Mouse (Mus musculus): ENCODE data around the gene Dclre1a.
"Not testable (repeated sequence)": the region's sequence is repeated elsewhere in the genome, so short reads cannot be mapped to it uniquely, and the experiment has no call there.

Dclre1a gene

DNA sequence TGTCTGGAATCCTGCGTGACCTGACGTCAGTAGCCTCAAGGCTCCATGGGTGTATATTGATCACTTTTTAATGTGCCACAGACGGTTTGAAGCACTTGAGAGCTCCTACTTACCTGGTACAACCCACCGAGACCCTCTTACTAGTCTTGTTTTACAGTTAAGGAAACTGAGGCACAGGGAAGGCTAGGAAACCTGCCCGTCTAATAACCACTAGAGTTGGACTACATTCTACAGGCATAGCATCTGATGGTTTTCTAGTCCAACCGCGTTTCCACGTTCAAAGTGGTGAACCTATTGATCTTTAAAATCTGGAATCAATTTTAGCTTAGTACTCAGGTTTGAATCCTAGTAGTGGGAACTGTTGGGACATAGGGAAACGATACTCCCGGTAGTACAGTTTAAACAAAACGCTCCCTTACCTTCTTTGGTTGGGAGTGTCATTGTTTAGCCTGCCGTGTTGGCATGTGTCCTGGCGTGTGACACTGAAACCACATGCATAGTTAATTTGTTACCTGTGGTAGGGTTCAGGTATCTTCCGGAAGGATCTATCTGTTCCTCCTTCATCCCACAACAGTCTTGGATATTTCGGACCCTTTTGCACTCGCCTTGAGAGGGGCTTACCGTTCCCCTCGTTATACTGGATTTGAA, 1.1 kb upstream of the Dclre1a start:
- in situ Hi-C loops (cut with MboI, MseI), result no loop called here

DNA sequence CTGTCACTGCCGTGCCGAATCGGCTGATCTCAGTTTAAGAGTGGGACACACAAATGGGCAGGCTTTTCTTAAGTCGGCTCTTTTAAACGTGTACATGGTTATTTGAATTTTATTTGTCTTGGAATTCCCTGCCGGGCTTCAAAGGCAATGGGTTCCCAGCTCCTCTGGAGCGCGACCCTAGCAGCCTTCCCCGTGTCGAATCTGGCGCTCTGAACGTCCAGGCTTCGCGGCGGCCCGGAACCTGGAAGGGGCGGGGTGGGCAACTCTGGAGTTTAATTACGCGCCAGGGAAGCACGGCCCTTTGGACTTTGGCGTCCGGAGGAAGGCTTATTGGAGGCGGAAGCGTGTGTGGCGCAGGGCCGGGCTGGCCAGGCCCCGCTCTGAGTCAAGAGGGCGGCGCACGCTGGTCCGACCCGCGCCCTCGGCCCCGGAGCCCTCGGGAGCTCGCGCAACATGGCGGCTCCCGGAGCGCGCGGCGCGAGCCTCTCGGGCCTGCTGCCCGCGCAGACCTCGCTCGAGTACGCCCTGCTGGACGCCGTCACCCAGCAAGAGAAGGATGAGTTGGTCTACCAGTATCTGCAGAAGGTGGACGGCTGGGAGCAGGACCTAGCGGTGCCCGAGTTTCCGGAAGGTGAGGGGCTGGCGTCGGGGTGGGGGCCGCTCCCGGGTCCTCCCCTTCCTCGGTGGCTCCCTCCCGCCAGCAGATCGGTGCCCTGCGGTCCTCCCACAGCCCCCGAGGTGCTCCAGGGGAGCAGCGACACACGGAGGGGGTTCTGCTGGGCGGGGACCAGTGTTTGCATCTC, 409 bp upstream of the Dclre1a start, which contains the start of gene Nhlrc2:
Gene Nhlrc2 (plus strand): TSS at position 32 of the 803 bp plus-strand sequence.
- in situ Hi-C loops (cut with MboI, MseI), result no loop called here

DNA sequence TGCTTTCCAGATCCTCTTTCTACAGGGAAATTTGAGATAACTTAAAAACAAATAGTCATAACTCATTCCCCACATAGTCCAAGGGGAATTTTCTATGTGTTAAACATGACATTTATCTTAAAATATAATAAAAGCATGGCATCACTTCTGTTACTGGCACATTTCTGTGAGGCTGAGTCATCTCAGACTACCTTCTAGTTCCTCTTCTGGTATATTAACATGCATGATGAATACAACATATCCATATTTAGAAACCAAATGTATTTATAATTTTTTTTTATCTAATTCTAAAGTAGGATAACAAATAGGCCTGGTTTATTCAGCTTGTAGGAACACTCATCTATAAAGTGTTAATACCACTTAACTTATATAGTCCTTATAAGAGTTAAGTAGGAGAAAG, 2.0 kb downstream of the Dclre1a start:
- in situ Hi-C loops (cut with MboI, MseI), result no loop called here

DNA sequence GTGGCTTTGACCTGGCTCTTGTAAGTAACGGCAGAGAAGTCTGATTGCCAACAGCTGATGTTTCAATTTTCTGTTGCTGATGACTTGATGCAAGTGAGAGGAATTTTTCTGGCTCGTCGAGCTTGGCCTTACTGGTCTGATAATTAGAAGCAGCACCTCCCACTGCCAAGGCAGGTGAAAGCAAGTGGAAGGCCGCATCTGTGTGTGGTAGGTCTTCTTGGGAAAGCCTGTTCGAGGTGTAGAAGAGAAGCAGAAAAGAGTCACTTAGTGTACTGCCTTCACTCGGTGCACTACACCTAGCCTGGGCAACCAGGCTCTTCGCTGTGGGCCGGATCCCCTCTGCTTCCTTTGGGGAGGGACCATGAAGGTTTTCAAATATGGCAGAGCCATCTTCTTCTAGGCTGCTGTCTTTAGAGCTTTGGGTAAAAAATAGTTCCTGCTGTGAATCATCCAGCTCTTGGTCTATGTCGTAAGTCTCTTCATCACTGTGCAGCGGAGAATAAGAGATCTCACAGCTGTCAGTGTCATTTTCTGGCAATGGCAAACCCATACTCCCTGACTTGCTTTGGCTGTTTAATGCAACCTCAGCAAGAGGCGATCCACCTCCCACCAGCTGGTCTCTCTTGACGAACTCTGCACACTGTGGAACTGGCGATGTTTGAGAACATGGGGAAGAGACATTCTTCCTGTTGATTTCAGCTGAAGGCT, 3.2 kb downstream of the Dclre1a start:
- in situ Hi-C loops (cut with MboI, MseI), result no loop called here

DNA sequence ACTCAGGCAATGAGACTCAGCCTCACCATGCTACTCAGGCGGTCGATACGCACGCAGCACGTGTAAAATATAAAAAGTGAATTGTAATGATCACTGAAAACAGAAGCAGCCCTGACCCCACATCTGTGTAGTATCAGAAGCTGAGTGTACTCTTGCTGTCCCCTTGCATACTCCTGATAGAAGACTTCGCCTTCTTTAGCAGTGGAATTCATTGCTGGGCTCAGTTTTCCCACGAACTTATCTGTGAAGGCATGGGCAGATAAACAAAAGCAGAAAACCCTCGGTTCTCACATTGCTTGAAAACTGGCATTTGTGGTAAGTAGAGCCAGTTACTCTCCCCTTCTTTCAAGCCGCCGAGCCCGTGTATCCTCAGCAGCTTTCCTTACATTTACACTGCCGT, 4.7 kb downstream of the Dclre1a start:
- in situ Hi-C loops (cut with MboI, MseI), result no loop called here

DNA sequence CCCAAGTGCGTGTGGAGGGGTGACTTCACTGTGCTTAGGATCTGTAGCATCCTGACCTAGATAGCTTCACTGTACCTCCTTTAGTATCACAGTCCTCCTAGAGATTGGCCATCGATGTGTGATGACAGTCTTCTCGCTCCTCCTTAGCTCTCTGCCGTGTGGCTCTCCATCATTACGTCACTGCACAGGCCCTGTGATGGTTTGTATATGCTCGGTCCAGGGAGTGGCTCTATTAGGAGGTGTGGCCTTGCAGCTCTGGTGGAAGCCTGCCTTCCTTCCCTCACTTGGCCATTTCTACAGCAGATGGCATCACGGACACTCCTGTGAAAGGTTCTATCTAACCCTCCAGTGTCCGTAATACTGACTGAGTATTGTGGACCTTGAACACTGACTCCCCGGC, 12.3 kb downstream of the Dclre1a start:
- in situ Hi-C loops (cut with MboI, MseI), result no loop called here

DNA sequence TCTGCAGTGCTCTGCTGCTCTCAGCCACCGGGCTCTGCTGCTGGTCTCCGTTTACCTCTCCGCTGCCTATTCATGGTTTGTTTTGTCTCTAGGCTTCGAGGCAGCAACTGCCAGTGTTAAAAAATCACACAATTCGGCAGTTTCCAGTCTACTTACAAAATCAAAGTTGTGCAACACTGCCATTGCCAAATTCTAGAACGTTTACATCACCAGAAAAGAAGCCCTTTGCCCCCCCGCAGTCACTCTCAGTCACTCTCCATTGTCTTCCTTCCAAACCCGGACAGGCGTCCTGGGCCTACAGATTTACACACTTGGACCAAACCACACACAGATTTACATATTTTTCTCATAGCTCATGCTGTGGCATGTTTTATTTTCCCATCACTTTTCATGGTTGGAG, 13.0 kb downstream of the Dclre1a start:
- in situ Hi-C loops (cut with MboI, MseI), result no loop called here

DNA sequence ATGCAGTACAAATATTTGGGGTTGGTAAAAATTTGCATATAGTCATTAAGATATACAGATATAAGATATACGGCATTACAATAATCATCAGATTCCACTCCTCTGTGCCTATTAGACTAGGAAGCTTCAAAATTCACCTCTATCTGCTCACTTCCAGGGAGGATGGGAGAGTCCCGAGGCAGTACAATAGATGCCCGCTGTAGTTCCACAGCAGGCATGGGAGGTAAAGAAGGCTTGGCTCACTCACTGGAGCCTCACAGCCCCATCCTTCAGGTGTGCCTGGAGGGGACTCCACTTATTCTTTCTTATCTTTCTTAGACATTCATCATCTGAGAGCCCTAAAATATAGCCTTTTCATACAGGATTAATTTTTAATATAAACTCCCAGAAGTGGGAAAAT, 13.7 kb downstream of the Dclre1a start:
- in situ Hi-C loops (cut with MboI, MseI), result no loop called here

DNA sequence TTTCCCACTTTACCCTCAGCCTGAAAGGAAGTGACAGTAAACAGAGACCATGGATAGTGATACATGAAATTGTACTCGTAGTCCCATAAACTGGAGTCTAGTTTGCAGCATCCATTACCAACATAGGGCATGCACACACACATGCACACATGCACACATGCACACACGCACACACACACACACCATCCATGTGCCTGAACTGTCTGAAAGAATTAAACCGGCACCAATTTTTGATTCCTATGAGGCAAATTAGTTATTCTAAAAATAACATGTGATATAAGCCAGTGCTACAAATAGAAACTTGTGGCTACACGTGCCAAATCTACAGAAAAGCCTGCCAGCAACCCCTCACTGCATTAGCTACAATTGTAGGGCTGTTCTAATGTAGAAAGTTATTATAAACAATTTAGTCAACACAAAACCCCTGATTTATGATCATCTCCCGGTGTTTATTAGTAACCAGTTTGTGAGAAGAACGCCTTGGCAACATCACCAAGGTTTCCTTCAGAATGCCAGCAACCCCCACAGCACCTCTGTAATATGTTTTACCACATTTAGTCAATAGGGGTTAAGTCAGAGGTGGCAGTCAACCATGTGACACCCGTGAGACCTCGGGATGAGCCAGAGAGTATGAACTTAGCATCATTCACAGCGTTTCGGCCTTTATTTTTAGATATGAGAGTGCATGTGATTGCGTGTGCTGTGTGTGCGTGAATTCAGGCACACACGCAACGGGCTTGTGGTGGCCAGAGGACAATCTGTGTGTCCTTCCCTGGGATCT, 14.5 kb downstream of the Dclre1a start:
- in situ Hi-C loops (cut with MboI, MseI), result no loop called here

DNA sequence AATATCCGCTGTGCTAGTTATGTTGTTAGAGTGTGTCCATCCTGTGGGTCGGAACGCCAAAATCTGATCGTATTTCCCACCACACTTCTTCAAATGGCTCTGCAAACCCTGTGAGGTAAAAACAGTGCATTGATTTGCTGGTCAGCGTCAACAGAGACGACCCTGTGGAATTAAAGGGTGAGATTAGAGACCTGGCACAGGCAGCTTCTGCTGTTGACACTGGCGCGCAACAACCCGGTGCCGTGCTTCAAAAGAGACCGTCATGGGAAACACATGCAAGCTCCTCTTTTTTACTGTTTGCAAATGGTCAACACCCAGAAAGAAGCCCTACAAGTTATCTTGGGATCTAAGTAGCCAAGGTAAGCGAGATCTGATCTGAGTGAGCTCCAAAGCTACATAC, 16.8 kb downstream of the Dclre1a start:
- in situ Hi-C loops (cut with MboI, MseI), result no loop called here

DNA sequence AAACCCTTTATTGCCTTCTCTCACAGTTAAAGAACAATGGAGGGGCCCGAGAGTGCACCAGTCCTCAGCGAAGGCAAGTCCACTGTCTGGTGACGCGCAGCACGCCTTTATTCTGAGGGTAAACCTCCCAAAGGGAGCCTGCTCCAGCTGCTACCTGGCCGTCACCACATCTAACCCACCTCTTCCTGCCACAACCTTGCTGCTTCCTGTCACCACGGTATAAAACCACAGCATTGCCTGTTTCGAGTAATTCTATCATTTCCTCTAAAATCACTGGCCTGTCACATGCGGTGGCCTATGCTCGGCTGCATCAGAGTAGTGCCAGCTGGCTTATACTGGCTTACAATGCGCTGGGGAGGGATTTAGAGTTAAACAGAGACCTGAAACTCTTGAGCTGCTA, 17.5 kb downstream of the Dclre1a start:
- in situ Hi-C loops (cut with MboI, MseI), result not testable (repeated sequence)

DNA sequence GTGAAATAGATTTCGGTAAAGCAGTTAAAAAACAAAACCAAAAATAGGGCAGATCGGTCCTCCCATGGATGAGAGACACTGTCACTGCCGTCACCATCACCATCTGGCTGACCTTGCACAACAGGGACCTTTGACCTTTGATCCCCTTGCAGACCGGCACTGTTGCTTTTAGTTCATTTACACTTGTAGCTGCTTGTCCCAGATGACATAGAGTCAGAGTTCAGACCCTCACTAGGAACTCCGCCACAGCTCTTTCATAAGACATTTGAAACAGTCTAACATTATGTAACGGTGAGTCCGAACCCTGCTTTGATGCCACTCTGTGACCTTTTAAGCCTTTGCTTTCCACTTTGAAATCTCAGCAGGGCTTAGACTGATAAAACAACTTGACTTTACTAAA, 28.6 kb downstream of the Dclre1a start:
- in situ Hi-C loops (cut with MboI, MseI), result not testable (repeated sequence)

DNA sequence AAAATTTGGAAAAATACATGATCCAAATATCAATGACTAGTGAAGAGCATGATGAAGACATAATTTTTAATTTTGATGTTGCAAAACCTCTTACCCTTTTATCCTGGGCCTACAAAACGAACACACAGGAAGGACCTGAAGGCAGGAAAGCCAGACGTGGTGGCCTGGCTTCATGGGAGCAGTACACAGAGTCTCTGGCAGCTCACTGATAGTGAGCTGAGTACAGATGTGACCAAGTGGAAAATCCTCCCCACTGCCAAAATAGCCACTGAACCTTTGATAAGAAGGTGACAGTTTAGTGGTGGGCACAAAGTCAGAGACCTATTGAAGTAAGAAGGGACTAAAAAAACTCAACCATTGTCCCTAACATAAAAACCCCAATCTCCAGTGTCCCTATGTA, 34.5 kb downstream of the Dclre1a start:
- in situ Hi-C loops (cut with MboI, MseI), result not testable (repeated sequence)

DNA sequence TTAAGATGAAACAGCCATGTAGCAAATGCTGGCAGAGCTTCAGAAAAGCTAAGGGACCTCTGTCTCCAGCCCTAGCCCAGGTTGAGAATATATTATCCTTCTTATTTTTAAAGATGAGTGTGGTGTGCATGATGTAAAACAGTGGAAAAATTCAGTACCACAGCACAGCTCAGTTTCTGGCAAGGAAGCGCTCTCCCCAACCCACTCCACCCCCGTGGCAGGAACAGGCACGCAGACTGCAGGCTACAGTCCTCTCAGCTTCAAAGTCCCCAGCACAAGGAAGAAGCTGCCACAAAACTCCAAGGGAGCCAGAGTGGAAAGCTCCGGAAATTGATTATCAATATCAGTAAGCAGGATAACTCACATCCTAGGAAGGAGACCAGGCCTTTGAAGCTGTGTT, 36.8 kb downstream of the Dclre1a start:
- in situ Hi-C loops (cut with MboI, MseI), result not testable (repeated sequence)

DNA sequence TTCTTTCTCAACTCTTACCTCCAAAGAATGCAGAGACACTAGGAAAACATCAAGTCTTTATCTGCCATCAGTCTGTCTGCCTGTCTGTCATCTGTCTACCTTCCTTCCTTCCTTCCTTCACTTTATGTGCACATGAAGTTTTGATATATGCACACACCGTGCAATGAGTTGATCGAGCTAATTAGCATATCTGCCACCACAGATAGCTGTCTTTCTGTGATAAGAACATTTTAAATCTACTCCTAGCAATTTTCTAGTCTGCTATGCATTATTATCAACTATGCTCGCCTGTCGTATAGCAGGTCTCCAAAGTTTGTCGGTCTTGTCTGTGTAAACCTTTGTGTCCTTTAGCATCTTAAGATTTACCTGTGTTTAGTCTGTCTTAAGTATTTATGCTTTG, 44.5 kb downstream of the Dclre1a start:
- in situ Hi-C loops (cut with MboI, MseI), result not testable (repeated sequence)

DNA sequence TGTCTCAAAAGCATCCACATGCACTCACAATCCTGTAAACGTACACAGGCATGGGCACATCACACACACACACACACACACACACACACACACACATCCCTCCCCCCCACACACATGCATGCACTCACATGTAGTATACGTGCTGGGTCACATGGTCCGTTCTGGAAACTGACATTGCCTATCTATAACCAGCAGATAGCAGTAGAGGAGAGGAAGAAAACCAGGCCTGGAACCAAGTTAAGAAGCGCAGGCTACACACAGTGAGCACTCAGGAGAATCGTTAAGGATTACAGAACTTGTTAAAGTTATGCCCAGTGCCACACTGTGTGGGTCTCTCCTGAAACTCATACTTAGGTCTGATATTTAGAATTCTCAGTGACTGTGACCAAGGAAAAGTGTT, 45.0 kb downstream of the Dclre1a start:
- in situ Hi-C loops (cut with MboI, MseI), result not testable (repeated sequence)

DNA sequence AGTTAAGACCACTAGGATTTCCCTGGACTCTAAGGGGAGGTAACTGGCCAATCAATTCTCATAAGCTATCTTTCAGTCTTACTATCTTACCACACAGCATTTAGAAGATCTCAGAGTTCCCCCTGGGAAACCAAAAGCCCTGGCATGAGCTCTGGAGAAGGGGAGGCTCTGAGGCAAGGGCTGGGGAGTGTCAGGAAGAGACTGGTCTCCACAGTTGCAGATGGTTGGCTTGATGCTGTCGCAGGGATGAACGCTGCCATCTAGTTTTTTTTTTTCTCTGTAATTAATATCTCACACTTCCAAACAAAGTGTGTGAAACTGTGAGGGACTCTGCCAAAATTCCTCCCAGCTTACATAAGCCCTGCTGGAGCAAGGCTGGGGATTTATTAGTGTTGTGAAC, 53.9 kb downstream of the Dclre1a start:
- in situ Hi-C loops (cut with MboI, MseI), result not testable (repeated sequence)

DNA sequence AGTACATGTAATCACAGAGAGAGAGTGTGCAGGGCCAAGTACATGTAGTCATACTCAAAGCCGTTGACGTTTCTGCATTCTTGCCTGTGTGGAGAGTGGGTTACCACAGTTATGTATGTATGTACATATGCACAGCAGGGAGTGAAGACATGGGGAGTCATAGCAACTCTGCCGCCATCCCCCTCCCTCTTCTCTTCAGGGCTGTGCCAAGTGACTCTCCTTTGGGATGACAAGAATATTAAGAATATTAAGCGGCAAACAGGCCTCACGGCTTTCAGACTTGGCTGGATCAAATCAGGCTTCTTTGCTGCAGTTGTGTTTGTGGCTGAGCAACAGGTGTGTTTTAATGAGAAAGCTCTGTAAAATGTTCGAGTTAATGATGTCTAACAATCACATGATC, 58.4 kb downstream of the Dclre1a start:
- in situ Hi-C loops (cut with MboI, MseI), result no loop called here

DNA sequence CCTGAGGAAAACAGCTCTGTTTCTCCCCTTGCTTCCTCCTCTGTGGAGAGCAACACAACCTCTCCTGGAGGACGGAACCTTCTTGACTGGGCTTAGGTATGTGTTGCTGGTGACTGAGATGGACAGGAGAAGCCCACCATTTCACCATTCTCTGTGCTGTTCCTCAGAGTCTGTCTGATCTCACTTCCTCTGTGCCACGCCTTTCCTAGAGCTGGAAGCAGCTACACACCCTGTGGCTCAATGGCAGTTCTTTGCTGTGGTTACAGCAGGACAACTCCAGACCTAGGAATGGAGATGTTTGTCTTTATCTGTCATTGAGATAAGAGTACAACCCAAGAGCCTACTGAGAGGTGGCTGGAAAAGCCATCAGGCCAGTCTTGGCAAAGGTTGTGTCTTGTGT, 60.7 kb downstream of the Dclre1a start:
- in situ Hi-C loops (cut with MboI, MseI), result no loop called here

DNA sequence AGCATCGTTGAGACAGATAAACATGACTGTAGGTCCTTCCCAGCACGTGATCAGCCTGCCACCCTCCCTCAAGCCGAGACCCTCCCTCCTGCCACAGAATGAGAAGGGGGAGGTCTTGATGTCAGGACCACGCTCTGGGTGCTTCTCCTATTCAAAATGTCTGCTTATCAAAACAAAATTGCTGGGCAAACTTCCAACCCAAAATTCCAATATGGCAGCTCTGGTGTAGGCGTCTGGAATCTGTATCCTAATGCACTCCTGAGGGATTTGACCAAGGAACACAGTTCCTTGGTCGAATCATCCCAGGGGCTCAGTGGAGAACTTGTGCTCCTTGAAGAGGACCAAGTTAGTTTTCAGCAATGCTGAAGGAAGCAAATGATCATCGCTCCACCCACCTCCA, 61.1 kb downstream of the Dclre1a start:
- in situ Hi-C loops (cut with MboI, MseI), result no loop called here

DNA sequence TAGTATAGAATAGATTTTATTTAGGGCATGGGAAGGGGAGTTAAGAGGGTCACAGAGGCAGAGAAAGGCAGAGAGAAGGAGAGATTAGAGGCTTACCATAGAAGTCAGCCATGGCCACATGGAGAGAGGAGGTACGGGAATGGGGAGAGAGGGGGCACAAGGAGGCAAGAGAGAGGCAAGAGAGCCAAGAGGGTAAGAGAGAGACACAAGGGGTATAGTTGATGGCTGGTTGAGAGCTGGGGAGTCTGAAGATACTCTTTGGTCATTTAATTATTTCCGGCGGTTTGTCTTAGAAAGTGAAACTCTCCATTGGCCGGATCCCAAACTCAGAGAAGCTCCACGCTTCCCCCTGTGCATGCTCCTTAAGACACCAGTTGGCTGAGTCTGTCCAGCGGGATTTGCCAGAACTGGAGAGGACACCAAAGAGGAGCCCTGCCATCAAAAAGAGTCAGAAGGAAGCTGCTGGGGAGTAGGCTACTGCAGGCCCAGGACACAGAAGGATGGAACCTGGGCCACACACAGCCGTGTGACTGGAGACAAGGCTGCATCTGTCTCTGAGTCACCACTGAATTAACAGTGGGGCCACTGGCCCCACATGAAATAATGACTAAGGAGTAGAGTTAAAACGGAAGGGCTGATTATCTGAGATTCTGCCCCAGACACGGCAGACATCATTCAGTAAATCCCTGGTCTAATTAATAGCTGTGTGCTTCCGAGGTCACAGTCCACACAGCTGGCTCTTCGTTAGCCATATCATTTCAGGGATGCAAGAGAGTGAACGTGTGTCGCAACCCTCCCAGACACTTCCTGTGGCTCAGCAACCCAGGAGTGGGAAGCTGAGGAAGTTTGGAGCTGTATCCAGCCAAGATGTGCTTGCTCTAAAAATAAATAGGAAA, 62.4 kb downstream of the Dclre1a start:
- in situ Hi-C loops (cut with MboI, MseI), result no loop called here
